Mouse (Mus musculus) megakaryocyte, embryonic 14.5 days (primary cell): Measurements from ENCODE around the gene Ghrhr. TPM values are rescaled to one million over a fixed set of nuclear protein-coding genes. Genes with fewer than 3 reads are reported as not detected.

Source experiments
- H3K27me3 ChIP-seq: replicated peaks from 2 replicates; pipeline ENCODE3; 2012; ENCODE audit warnings: inconsistent platforms
- H3K36me3 ChIP-seq: replicated peaks from 2 replicates; pipeline ENCODE3; 2012; ENCODE audit warnings: low read length, inconsistent platforms, mixed read lengths
- H3K4me1 ChIP-seq: 2 replicates; pipeline ENCODE4 v1.6.1; 2012; ENCODE audit warnings: inconsistent platforms
- H3K4me3 ChIP-seq: replicated peaks from 2 replicates; pipeline ENCODE3; 2012; ENCODE audit warnings: moderate library complexity, mild to moderate bottlenecking, inconsistent platforms
- H3K9me3 ChIP-seq: 2 replicates; pipeline ENCODE4 v1.6.1; 2012; ENCODE audit warnings: inconsistent platforms
- FLI1 ChIP-seq: IDR thresholded peaks from 2 replicates; pipeline ENCODE4 v1.6.1; 2012; ENCODE audit warnings: low read length, inconsistent platforms, mixed read lengths
- GATA1 ChIP-seq: IDR thresholded peaks from 3 replicates; pipeline ENCODE4 v1.6.1; 2012; ENCODE audit warnings: mixed read lengths, low read length, inconsistent platforms, borderline replicate concordance
- polyA plus RNA-seq: library from polyadenylated mRNA; stranded (reverse); fragments of >175 nt; gene quantifications from 2 replicates; pipeline ENCODE4 v1.2.3, GENCODE M21; 2012; ENCODE audit warnings: low replicate concordance; ENCODE audit not compliant: insufficient read depth

The Ghrhr gene
- polyA plus RNA-seq, 1 experiment: not detected

- Histone ChIP-seq H3K4me3 (no peak overlapping the region), H3K36me3 (no peaks in the 10 kb centered on the region), H3K4me1 (no peaks in the 10 kb centered on the region; the same call in 1 of the 2 replicates), H3K27me3 (peaks cover 23% of the 10 kb centered on the region), H3K9me3 (no peaks in the 10 kb centered on the region)
- TF ChIP-seq FLI1 (no peak), GATA1 (no peak)
Measured at GRCm38 (mm10) chr6:55432121-55432520, 56.0 kb downstream of the Ghrhr start.

DNA sequence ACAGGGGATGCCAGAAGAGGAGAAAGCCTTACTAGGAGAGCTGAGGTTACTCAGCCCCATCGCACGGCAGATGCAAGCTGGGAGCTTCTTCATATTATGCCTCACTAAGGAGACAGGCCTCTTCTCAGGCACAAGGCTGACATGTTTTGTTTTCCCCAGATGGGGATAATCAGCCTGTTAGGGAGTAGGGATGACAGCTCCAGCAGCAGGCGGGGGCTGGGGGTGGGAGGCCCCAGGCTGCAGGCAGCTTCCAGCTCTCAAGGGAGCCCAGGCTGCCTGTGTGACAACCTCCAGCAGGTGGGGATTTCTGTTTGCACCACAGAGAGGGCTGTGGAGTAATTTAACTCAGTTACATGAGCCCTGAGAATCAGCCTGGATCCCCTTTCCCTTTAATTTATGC lies 58.3 kb downstream of the Ghrhr start:
- Histone ChIP-seq H3K36me3 (no peaks in the 10 kb centered on the region), H3K4me3 (no peak overlapping the region), H3K9me3 (no peaks in the 10 kb centered on the region), H3K4me1 (peaks cover 13% of the 10 kb centered on the region), H3K27me3 (peaks cover 36% of the 10 kb centered on the region)
- no peak for TF ChIP-seq GATA1
- TF ChIP-seq FLI1: no peak

GRCm38 (mm10) chr6:55435266-55436159 lies 59.4 kb downstream of the Ghrhr start:
- no peak for TF ChIP-seq GATA1
- no peak for TF ChIP-seq FLI1

GRCm38 (mm10) chr6:55437919-55438318 lies 61.8 kb downstream of the Ghrhr start:
- Histone ChIP-seq H3K4me3 (no peak overlapping the region), H3K36me3 (no peaks in the 10 kb centered on the region), H3K4me1 (peaks cover 13% of the 10 kb centered on the region), H3K27me3 (peaks cover 55% of the 10 kb centered on the region), H3K9me3 (no peaks in the 10 kb centered on the region)
- TF ChIP-seq GATA1 (no peak), FLI1 (no peak)

More at GRCm38 (mm10) chr6:55435266-55436159, 59.4 kb downstream of the Ghrhr start:
- Histone ChIP-seq H3K27me3 (peaks cover 45% of the 10 kb centered on the region), H3K4me3 (no peak overlapping the region), H3K4me1 (peaks cover 13% of the 10 kb centered on the region), H3K36me3 (no peaks in the 10 kb centered on the region), H3K9me3 (no peaks in the 10 kb centered on the region)

Other genes with a start within 250 kb of the Ghrhr start
- gene Crhr2, start 243.3 kb upstream of the Ghrhr start, polyA plus RNA-seq: not detected in 2 replicates
- gene Inmt, start 201.3 kb upstream of the Ghrhr start, polyA plus RNA-seq: not detected in 2 replicates
- 0.10 TPM in 1 of 2 replicates, not detected in the other for gene Mindy4, start 172.9 kb upstream of the Ghrhr start, polyA plus RNA-seq
- gene Aqp1, start 39.9 kb upstream of the Ghrhr start, polyA plus RNA-seq: 2.1 and 4.6 TPM in 2 replicates
- not detected in 2 replicates for gene Adcyap1r1, start 75.7 kb downstream of the Ghrhr start, polyA plus RNA-seq